Mouse (Mus musculus): ENCODE measurements around the gene Gm11096. TPM values are rescaled to one million over a fixed set of nuclear protein-coding genes. Genes with fewer than 3 reads are reported as not detected.

Gm11096 gene
- total and polyA plus RNA-seq, 2 experiments from 2014 or later, result not detected

DNA sequence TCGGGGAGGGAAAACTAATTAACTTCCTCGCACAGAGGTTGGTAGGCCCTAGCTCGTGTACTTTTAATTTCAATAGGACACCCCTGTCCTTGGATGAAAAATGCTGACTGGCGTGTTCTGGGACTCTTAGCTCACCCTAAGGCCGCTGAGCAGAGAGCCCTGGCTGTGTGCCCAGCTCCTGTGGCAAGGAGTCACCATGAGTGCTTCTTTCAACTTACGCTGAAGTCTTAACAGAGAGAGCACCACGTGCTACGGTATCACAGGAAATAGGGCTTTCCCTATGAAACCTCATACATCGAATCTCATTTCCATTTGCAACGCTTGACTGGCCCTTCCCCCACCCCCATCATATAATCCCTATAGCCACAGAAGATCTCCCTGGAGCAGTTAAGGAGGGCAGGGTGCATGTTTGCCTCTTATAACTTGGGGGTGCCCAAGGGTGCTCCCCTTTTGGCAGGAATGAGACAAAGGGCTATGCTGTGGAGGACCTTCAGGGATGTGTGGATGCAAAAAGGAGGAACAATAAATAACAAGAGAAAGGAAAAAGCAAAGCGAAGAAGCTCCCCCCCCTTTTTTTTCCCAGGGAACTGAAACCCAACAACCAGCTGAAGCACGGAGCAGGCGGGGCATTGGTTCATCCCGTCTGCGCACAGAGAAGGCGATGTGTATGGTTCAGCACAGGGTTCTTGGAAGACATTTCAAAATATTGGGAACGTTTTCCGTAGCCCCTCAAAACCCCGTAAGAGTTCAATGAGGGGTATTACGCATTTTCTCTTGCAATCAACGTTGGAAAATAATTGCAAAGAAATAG lies 39.0 kb downstream of the Gm11096 start:
- peaks cover 43% of the 10 kb centered on the region for H3K4me1 ChIP-seq (ENCODE audit: control insufficient read depth, insufficient read depth)
- DNase-seq (ENCODE audit: low spot score), result peak; percentile 83
- H3K36me3 ChIP-seq (replicated peaks; ENCODE audit: control insufficient read depth, insufficient read depth, low read length), result no peaks in the 10 kb centered on the region
- TF ChIP-seq CTCF (IDR thresholded peaks at IDR 0.05; ENCODE audit: low read depth), result no peak
- no peak for TF ChIP-seq EP300 (IDR thresholded peaks at IDR 0.05; ENCODE audit: low read depth)
- H3K27ac ChIP-seq (ENCODE audit: low read depth), result peak overlapping the region; percentile 64
- peak; percentile 67 for ATAC-seq (ENCODE audit: insufficient read depth, low read depth)
- 50% methylated on average over 21 of the region's 21 CpGs for WGBS
- no peak overlapping the region for H3K9ac ChIP-seq (replicated peaks; ENCODE audit: low read depth, low read length)
- no peak overlapping the region for H3K4me3 ChIP-seq (ENCODE audit: low read depth, low read length)
- H3K4me2 ChIP-seq (ENCODE audit: low read depth, low read length), result peak overlapping the region; percentile 29
- H3K9me3 ChIP-seq (replicated peaks; ENCODE audit: control insufficient read depth, low read length), result no peaks in the 10 kb centered on the region
- no peaks in the 10 kb centered on the region for H3K27me3 ChIP-seq (ENCODE audit: control insufficient read depth, insufficient read depth, low read length)

DNA sequence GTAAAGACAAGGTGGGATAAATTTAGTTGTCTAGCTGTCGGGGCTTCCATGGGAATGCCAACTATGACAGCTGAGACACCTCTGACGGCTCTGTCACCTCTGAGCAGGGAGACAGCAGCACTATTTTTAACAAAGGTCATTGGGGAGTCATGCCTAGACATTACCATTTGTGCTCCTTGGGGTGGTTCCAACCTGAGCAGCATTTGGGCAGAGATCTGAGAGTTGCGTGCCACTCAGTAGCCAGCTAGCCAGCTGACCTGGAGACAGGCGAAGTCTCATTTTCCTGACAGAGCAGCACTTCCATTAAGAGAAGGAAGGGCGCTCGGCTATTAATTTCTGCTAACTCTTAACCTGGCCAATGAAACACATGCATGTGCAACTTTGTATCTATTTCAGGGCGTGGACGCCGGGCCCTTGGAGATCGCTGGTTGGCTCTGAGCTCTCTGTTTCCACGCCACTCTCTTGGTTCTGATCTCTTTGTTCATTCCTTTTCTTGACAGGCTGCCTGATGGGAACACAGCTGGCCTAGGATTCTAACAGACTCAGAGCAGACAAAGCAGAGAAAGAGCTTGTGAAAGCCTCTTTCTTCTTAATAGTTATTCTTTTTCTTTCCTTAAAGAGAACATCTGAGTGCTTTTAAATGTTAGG lies 40.4 kb downstream of the Gm11096 start:
- no peaks in the 10 kb centered on the region for H3K9me3 ChIP-seq (replicated peaks; ENCODE audit: control insufficient read depth, low read length)
- H3K9ac ChIP-seq (replicated peaks; ENCODE audit: low read depth, low read length), result no peak overlapping the region; the same call in 1 of the 2 replicates
- no peaks in the 10 kb centered on the region for H3K36me3 ChIP-seq (replicated peaks; ENCODE audit: control insufficient read depth, insufficient read depth, low read length)
- TF ChIP-seq CTCF (IDR thresholded peaks at IDR 0.05; ENCODE audit: low read depth) (no peak), EP300 (IDR thresholded peaks at IDR 0.05; ENCODE audit: low read depth) (no peak; the same call in 1 of the 2 replicates)
- WGBS, result 33% methylated on average over 11 of the region's 11 CpGs
- DNase-seq (ENCODE audit: low spot score) (peak; percentile 74), ATAC-seq (ENCODE audit: insufficient read depth, low read depth) (peak; percentile 86)
- peaks cover 43% of the 10 kb centered on the region for H3K4me1 ChIP-seq (ENCODE audit: control insufficient read depth, insufficient read depth)
- no peak overlapping the region for H3K4me3 ChIP-seq (ENCODE audit: low read depth, low read length)
- H3K27me3 ChIP-seq (ENCODE audit: control insufficient read depth, insufficient read depth, low read length), result no peaks in the 10 kb centered on the region
- peak overlapping the region; percentile 39 for H3K4me2 ChIP-seq (ENCODE audit: low read depth, low read length)
- peak overlapping the region; percentile 84 for H3K27ac ChIP-seq (ENCODE audit: low read depth)

DNA sequence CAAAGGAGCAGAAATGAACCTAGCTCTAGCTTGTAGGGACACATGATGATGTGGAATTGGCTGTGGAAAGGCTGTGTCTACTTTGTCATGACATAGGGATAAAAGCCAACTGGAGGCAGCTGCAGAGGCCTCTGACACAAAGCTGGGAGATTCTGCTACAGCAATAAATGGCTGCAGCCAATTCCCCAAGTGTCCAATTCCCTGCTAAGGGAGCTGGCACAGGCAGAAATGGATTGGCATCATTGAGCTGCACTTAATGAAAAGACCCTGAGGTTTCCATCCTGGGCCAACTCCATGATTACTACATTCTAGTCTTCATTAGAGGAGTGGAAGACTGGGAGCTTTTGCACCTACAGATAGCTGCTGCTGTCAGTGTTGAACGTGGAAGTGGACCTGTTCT lies 44.8 kb downstream of the Gm11096 start:
- 76% methylated on average over 1 of the region's 1 CpGs for WGBS

More for the DNA sequence above, 44.8 kb downstream of the Gm11096 start:
- DNase-seq (ENCODE audit: low spot score) (no peak), ATAC-seq (ENCODE audit: insufficient read depth, low read depth) (no peak)
- H3K27ac ChIP-seq (ENCODE audit: low read depth), result no peak overlapping the region
- H3K27me3 ChIP-seq (ENCODE audit: control insufficient read depth, insufficient read depth, low read length), result no peaks in the 10 kb centered on the region
- peaks cover 31% of the 10 kb centered on the region for H3K4me1 ChIP-seq (ENCODE audit: control insufficient read depth, insufficient read depth)
- no peak overlapping the region for H3K9ac ChIP-seq (replicated peaks; ENCODE audit: low read depth, low read length)
- no peaks in the 10 kb centered on the region for H3K9me3 ChIP-seq (replicated peaks; ENCODE audit: control insufficient read depth, low read length)
- TF ChIP-seq EP300 (IDR thresholded peaks at IDR 0.05; ENCODE audit: low read depth) (no peak), CTCF (IDR thresholded peaks at IDR 0.05; ENCODE audit: low read depth) (no peak)
- H3K36me3 ChIP-seq (replicated peaks; ENCODE audit: control insufficient read depth, insufficient read depth, low read length), result no peaks in the 10 kb centered on the region
- no peak overlapping the region for H3K4me3 ChIP-seq (ENCODE audit: low read depth, low read length)
- no peak overlapping the region for H3K4me2 ChIP-seq (ENCODE audit: low read depth, low read length)
